Mouse (Mus musculus) inflammation-experienced regulatory T-cells, adult 6 months (primary cell): ENCODE results near the gene Sycn. TPM values are rescaled to one million over a fixed set of nuclear protein-coding genes. Genes with fewer than 3 reads are reported as not detected.

Source experiments
- ATAC-seq: one replicate; pipeline ENCODE4 v1.8.0; 2017
- polyA plus RNA-seq, 3 experiments: library from polyadenylated mRNA; unstranded; fragments of 100-300 nt; shearing (Covaris generic); gene quantifications; one replicate each; pipeline ENCODE4 v1.2.1; 2017

Gene Sycn
- polyA plus RNA-seq, 3 experiments from 2014 or later, result not detected

- no peak for ATAC-seq
Observed at GRCm38 (mm10) chr7:28558486-28558885, 17.8 kb downstream of the Sycn start.

- ATAC-seq, result no peak
Observed at GRCm38 (mm10) chr7:28560856-28561255, 20.2 kb downstream of the Sycn start.

GRCm38 (mm10) chr7:28561967-28562366, 21.3 kb downstream of the Sycn start:
- no peak for ATAC-seq

- ATAC-seq, result no peak
Observed at GRCm38 (mm10) chr7:28562371-28562770, 21.7 kb downstream of the Sycn start.

- no peak for ATAC-seq
Observed at GRCm38 (mm10) chr7:28562951-28563350, 22.3 kb downstream of the Sycn start.

- no peak for ATAC-seq
Observed at GRCm38 (mm10) chr7:28565407-28565806, 24.7 kb downstream of the Sycn start.

- no peak for ATAC-seq
Observed at GRCm38 (mm10) chr7:28567539-28567938, 26.9 kb downstream of the Sycn start.

GRCm38 (mm10) chr7:28568253-28568652, 27.6 kb downstream of the Sycn start:
- ATAC-seq, result no peak

GRCm38 (mm10) chr7:28570291-28570981, 29.8 kb downstream of the Sycn start:
- no peak for ATAC-seq

GRCm38 (mm10) chr7:28570982-28571682, 30.4 kb downstream of the Sycn start:
- no peak for ATAC-seq

- no peak for ATAC-seq
Observed at GRCm38 (mm10) chr7:28572689-28573088, 32.0 kb downstream of the Sycn start.

- no peak for ATAC-seq
Observed at GRCm38 (mm10) chr7:28573236-28573635, 32.6 kb downstream of the Sycn start.

- no peak for ATAC-seq
Observed at GRCm38 (mm10) chr7:28575597-28575996, 34.9 kb downstream of the Sycn start.

- no peak for ATAC-seq
Observed at GRCm38 (mm10) chr7:28576271-28576914, 35.7 kb downstream of the Sycn start.

GRCm38 (mm10) chr7:28577826-28578542, 37.3 kb downstream of the Sycn start:
- no peak for ATAC-seq

- no peak for ATAC-seq
Observed at GRCm38 (mm10) chr7:28578543-28579053, 37.9 kb downstream of the Sycn start.

GRCm38 (mm10) chr7:28579826-28580225, 39.1 kb downstream of the Sycn start:
- ATAC-seq, result no peak

- ATAC-seq, result no peak
Observed at GRCm38 (mm10) chr7:28581721-28582120, 41.0 kb downstream of the Sycn start.

GRCm38 (mm10) chr7:28582841-28583240, 42.2 kb downstream of the Sycn start:
- ATAC-seq, result no peak

- no peak for ATAC-seq
Observed at GRCm38 (mm10) chr7:28583570-28584344, 43.1 kb downstream of the Sycn start.

GRCm38 (mm10) chr7:28584468-28584867, 43.8 kb downstream of the Sycn start:
- no peak for ATAC-seq

- no peak for ATAC-seq
Observed at GRCm38 (mm10) chr7:28585001-28585400, 44.3 kb downstream of the Sycn start.
